Mouse (Mus musculus) urinary bladder, postnatal 36 days (tissue): ENCODE measurements around the gene AI467606.

Source experiments
- DNase-seq, 2 experiments: peaks; one replicate each; pipeline ENCODE4 v3.0.0; 2022; ENCODE audit warnings: low spot score in 2 of 2, mixed read lengths in 1 of 2

AI467606 gene

GRCm38 (mm10) chr7:127121061-127121910, 30.1 kb downstream of the AI467606 start:
- DNase-seq, result no peak

- no peak for DNase-seq
These were observed 30.7 kb downstream of the AI467606 start, which contains the start of gene Qprt for GRCm38 (mm10) chr7:127121911-127122270. Qprt (minus strand) TSS chr7:127122226.

- no peak for DNase-seq
These were observed 38.5 kb downstream of the AI467606 start for GRCm38 (mm10) chr7:127129638-127130037.

- DNase-seq, result no peak
These were observed 42.0 kb downstream of the AI467606 start for GRCm38 (mm10) chr7:127133125-127133524.

GRCm38 (mm10) chr7:127134821-127135447, 43.8 kb downstream of the AI467606 start:
- DNase-seq, result no peak

- no peak for DNase-seq
These were observed 45.3 kb downstream of the AI467606 start for GRCm38 (mm10) chr7:127136181-127137071.

- no peak for DNase-seq
These were observed 46.3 kb downstream of the AI467606 start, which contains the start of gene Spn for GRCm38 (mm10) chr7:127137262-127138017. Spn (minus strand) TSS chr7:127137823.

GRCm38 (mm10) chr7:127139100-127139499, 47.9 kb downstream of the AI467606 start:
- DNase-seq, result no peak

GRCm38 (mm10) chr7:127139562-127139961, 48.4 kb downstream of the AI467606 start:
- no peak for DNase-seq

GRCm38 (mm10) chr7:127140623-127141404, 49.7 kb downstream of the AI467606 start:
- no peak for DNase-seq

GRCm38 (mm10) chr7:127142214-127142613, 51.1 kb downstream of the AI467606 start:
- no peak for DNase-seq

GRCm38 (mm10) chr7:127142666-127143065, 51.5 kb downstream of the AI467606 start:
- DNase-seq, result no peak
